Mouse (Mus musculus): ENCODE data around the gene Fah. TPM values are rescaled to one million over a fixed set of nuclear protein-coding genes. Genes with fewer than 3 reads are reported as not detected.

The Fah gene
- total RNA-seq, 2 experiments from 2014 or later: 19.8 to 22.6 TPM

Other genes with a start within 250 kb of the Fah start
- gene Arnt2, start 196.5 kb downstream of the Fah start, total RNA-seq (2021): under 1 TPM; 0.35 to 0.42 TPM
- gene Gm2115, start 77.8 kb downstream of the Fah start, total RNA-seq (2021): under 1 TPM; 0.11 to 0.16 TPM
- 10 to 100 TPM; 82.9 to 91.1 TPM for gene Zfand6, start 83.2 kb upstream of the Fah start, total RNA-seq (2021)
- not detected for gene Olfr291, start 246.8 kb upstream of the Fah start, total RNA-seq (2021)

Measured in heart, postnatal 36 days (tissue).